Mouse (Mus musculus): ENCODE data around the gene 4932429P05Rik.

4932429P05Rik gene

GRCm38 (mm10) chrX:89751968-89752367 lies at the start of gene 4932429P05Rik:
TSS of gene 4932429P05Rik (plus strand) at chrX:89752268.
- DNase-seq (ENCODE audit: low spot score) = no peak

Data from T-cell, adult 2 months (primary cell).